In genomic region chr11:49252048-49252447, GRCm38 (mm10) we compare ENCODE assay signal across 10 mouse cellular contexts. TPM values are rescaled to one million over a fixed set of nuclear protein-coding genes. Genes with fewer than 3 reads are reported as not detected.
DNase-seq lines count a peak whose midpoint lies in the region; ATAC-seq and TF ChIP-seq lines count a peak whose summit lies in the region.
"Had no signal": no experiment of that assay in that cellular context is flagged by ENCODE, and none has a peak within 500 bp of the region (broad histone marks: within the 10 kb centered on the region; RNA-seq: fewer than 3 reads in every experiment).

No protein-coding gene starts in this region.

- no peak for DNase-seq in gastrocnemius, adult 2 months
- DNase-seq in gastrocnemius, adult 8-10 months (ENCODE audit: low spot score in 2 of 2) = no peak
- DNase-seq in lung, embryonic 14.5 days = no peak
- no peak for DNase-seq in lung, postnatal 14 days
- DNase-seq in liver, embryonic 13.5 days = no peak
- peak; percentile 57 for DNase-seq in thymus, postnatal 14 days
- no peak for DNase-seq in cerebellum, adult 8-10 months
- DNase-seq in layer of hippocampus, adult 2 months (ENCODE audit: low spot score in 2 of 2) = no peak

- H3K9ac ChIP-seq in lung, embryonic 14.5 days = no peak overlapping the region; the same call in 1 of the 2 replicates
- H3K9ac ChIP-seq in liver, embryonic 13.5 days = peak overlapping the region; percentile 93

- peak overlapping the region; percentile 96 for H3K27ac ChIP-seq in gastrocnemius, adult 2 months
- no peak overlapping the region for H3K27ac ChIP-seq in lung, embryonic 14.5 days (ENCODE audit: low read depth)
- peak overlapping the region; percentile 92 for H3K27ac ChIP-seq in liver, embryonic 13.5 days
- H3K27ac ChIP-seq in layer of hippocampus, adult 2 months = no peak overlapping the region

- H3K4me1 ChIP-seq in lung, embryonic 14.5 days (ENCODE audit: insufficient read depth) = peaks cover 14% of the 10 kb centered on the region
- peaks cover 80% of the 10 kb centered on the region for H3K4me1 ChIP-seq in liver, embryonic 13.5 days (replicated peaks)

- WGBS in lung, embryonic 14.5 days = 84% methylated on average over 5 of the region's 5 CpGs
- WGBS in liver, embryonic 13.5 days (ENCODE audit: insufficient replicate concordance) = 51% methylated on average over 5 of the region's 5 CpGs

- peak overlapping the region; percentile 86 for H3K4me2 ChIP-seq in lung, embryonic 14.5 days
- H3K4me2 ChIP-seq in liver, embryonic 13.5 days = peak overlapping the region; percentile 91

- peaks cover 37% of the 10 kb centered on the region for H3K36me3 ChIP-seq in lung, embryonic 14.5 days (ENCODE audit: insufficient read depth)
- H3K36me3 ChIP-seq in liver, embryonic 13.5 days = peaks cover 49% of the 10 kb centered on the region

- H3K9me3 ChIP-seq in lung, embryonic 14.5 days (ENCODE audit: low read depth, low read length) = no peaks in the 10 kb centered on the region
- no peaks in the 10 kb centered on the region for H3K9me3 ChIP-seq in liver, embryonic 13.5 days (replicated peaks)

- peak overlapping the region; percentile 76 for H3K4me3 ChIP-seq in gastrocnemius, adult 2 months
- 0 out of 2 replicates have a peak overlapping the region, but pooled peaks have one; percentile 74 for H3K4me3 ChIP-seq in lung, embryonic 14.5 days (ENCODE audit: low read depth, low read length)
- peak overlapping the region; percentile 84 for H3K4me3 ChIP-seq in liver, embryonic 13.5 days (replicated peaks)
- no peak overlapping the region for H3K4me3 ChIP-seq in layer of hippocampus, adult 2 months

- no peak for ATAC-seq in lung, embryonic 14.5 days (ENCODE audit: insufficient read depth)
- no peak for ATAC-seq in liver, embryonic 13.5 days (ENCODE audit: low read depth)
- ATAC-seq: forebrain, embryonic 14.5 days had no signal

- TF ChIP-seq CTCF in gastrocnemius, adult 2 months (IDR thresholded peaks at IDR 0.05) = no peak
- no peak for TF ChIP-seq CTCF in lung, embryonic 14.5 days (IDR thresholded peaks at IDR 0.05; ENCODE audit: low read depth)
- TF ChIP-seq CTCF in layer of hippocampus, adult 2 months (conservative IDR thresholded peaks at IDR 0.05) = no peak

- intact Hi-C loops in gastrocnemius, adult 2 months (cut with DNase I) = loop anchor here (5.0 kb wide), 1 partner anchor 380 kb away; the partner anchor contains the start of gene Irgm1

- no peaks in the 10 kb centered on the region for H3K27me3 ChIP-seq in lung, embryonic 14.5 days (ENCODE audit: insufficient read depth, low read length)
- H3K27me3 ChIP-seq in liver, embryonic 13.5 days = no peaks in the 10 kb centered on the region

RNA-seq across cellular contexts. Expression of gene Mgat1, which starts 8.1 kb away (rescaled TPM):
- total RNA-seq in gastrocnemius, adult 2 months (2021) = 10 to 100 TPM; 42.0 to 48.0 TPM
- 10 to 100 TPM; 39.4 to 56.8 (median 48.4) TPM for total RNA-seq in gastrocnemius, adult 8-10 months (2022)
- 59.3 and 60.0 TPM in 2 replicates for polyA plus RNA-seq in lung, embryonic 14.5 days (2014; fragmentation: Nextera tagmentation; extraction: Ambion mirVana)
- 32.0 and 32.6 TPM in 2 replicates for polyA plus RNA-seq in liver, embryonic 13.5 days (2015; fragmentation: Nextera tagmentation; extraction: Ambion mirVana)
- total RNA-seq in layer of hippocampus, adult 2 months (2021) = 10 to 100 TPM; 62.1 to 64.3 TPM

RNA-seq across cellular contexts. Expression of gene Olfr1393, which starts 26.1 kb away (rescaled TPM):
- not detected for total RNA-seq in gastrocnemius, adult 2 months (2021)
- total RNA-seq in gastrocnemius, adult 8-10 months (2022) = not detected
- not detected in 2 replicates for polyA plus RNA-seq in lung, embryonic 14.5 days (2014; fragmentation: Nextera tagmentation; extraction: Ambion mirVana)
- not detected in 2 replicates for polyA plus RNA-seq in liver, embryonic 13.5 days (2015; fragmentation: Nextera tagmentation; extraction: Ambion mirVana)
- total RNA-seq in layer of hippocampus, adult 2 months (2021) = not detected
- polyA plus RNA-seq: forebrain, embryonic 14.5 days; kidney, embryonic 14.5 days had no signal

RNA-seq across cellular contexts. Expression of gene Olfr1392, which starts 33.0 kb away (rescaled TPM):
- total RNA-seq in gastrocnemius, adult 2 months (2021) = not detected
- total RNA-seq in gastrocnemius, adult 8-10 months (2022) = not detected
- polyA plus RNA-seq in lung, embryonic 14.5 days (2014; fragmentation: Nextera tagmentation; extraction: Ambion mirVana) = not detected in 2 replicates
- polyA plus RNA-seq in liver, embryonic 13.5 days (2015; fragmentation: Nextera tagmentation; extraction: Ambion mirVana) = not detected in 2 replicates
- total RNA-seq in layer of hippocampus, adult 2 months (2021) = not detected
- polyA plus RNA-seq: forebrain, embryonic 14.5 days; kidney, embryonic 14.5 days had no signal

RNA-seq across cellular contexts. Expression of gene Zfp62, which starts 49.0 kb away (rescaled TPM):
- 10 to 100 TPM; 25.8 to 32.6 TPM for total RNA-seq in gastrocnemius, adult 2 months (2021)
- 10 to 100 TPM; 24.4 to 29.9 (median 26.0) TPM for total RNA-seq in gastrocnemius, adult 8-10 months (2022)
- polyA plus RNA-seq in lung, embryonic 14.5 days (2014; fragmentation: Nextera tagmentation; extraction: Ambion mirVana) = 42.0 and 42.8 TPM in 2 replicates
- polyA plus RNA-seq in liver, embryonic 13.5 days (2015; fragmentation: Nextera tagmentation; extraction: Ambion mirVana) = 10.7 and 14.2 TPM in 2 replicates
- total RNA-seq in layer of hippocampus, adult 2 months (2021) = 10 to 100 TPM; 46.7 to 51.2 TPM

RNA-seq across cellular contexts. Expression of gene Olfr10, which starts 52.5 kb away (rescaled TPM):
- not detected for total RNA-seq in gastrocnemius, adult 2 months (2021)
- total RNA-seq in gastrocnemius, adult 8-10 months (2022) = not detected
- not detected in 2 replicates for polyA plus RNA-seq in lung, embryonic 14.5 days (2014; fragmentation: Nextera tagmentation; extraction: Ambion mirVana)
- polyA plus RNA-seq in liver, embryonic 13.5 days (2015; fragmentation: Nextera tagmentation; extraction: Ambion mirVana) = not detected in 2 replicates
- not detected for total RNA-seq in layer of hippocampus, adult 2 months (2021)
- polyA plus RNA-seq: forebrain, embryonic 14.5 days; kidney, embryonic 14.5 days had no signal

Comparison
In these comparisons a context has a peak if more than half of its experiments do, and no peak if none do; other contexts are left out.
1. H3K27ac ChIP-seq: peak in gastrocnemius, adult 2 months (single experiment) and liver, embryonic 13.5 days (single experiment); none in lung, embryonic 14.5 days (single experiment) and layer of hippocampus, adult 2 months (single experiment).